Mouse (Mus musculus): Measurements from ENCODE around the gene Fancc.
"Not testable (repeated sequence)": the region's sequence is repeated elsewhere in the genome, so short reads cannot be mapped to it uniquely, and the experiment has no call there.

Gene Fancc

DNA sequence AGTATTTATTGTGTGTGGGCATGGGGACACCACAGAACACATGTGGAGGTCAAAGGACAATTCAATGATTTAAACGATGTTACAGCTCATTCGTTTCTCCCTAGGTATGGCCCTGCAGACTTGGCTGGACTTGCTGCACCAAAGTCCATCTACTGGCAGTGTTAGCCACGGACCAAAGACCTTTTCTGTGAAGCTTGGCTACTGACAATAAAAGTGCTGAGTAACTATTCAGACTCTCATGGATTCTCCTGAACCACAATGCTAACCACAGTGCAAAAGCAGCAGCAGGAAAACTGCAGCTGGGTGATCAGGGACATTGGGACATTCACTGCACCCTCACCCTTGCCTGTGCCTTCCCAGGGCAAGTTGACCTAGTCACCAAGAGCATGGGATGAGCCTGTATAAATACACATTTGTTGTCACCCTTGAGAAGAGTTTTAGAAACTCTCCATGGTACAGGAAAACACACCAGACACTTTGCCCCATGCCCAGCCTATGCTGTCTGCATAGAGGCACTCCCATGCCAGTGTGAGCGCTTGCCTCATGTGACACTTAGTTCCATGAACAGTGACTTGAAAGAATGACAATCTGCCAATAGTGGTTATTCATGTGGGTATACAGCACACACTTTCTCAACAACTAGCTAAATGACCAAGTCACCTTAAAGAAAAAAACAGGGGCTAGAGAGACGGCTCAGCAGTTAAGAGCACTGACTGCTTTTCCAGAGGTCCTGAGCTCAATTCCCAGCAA is 151.4 kb downstream of the Fancc start:
- DNase-seq = no peak

DNA sequence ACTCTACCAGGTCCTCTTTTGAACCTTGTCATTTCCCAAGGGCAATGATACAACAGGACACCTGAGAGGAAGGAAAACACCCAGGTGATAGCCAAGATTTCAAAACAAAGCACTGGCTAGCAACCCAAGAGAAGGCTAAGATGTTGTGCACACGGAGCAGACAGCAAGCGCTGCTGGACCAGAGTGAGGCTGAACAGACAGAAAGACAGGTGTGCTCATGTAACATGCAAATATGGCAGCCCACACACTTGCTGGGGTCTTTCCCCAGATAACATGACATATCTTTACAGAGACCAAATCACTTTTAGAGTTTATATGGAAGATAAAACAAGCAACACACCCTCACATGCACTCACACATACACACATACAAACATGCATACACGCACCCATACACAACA is 152.6 kb downstream of the Fancc start:
- no peak for DNase-seq

DNA sequence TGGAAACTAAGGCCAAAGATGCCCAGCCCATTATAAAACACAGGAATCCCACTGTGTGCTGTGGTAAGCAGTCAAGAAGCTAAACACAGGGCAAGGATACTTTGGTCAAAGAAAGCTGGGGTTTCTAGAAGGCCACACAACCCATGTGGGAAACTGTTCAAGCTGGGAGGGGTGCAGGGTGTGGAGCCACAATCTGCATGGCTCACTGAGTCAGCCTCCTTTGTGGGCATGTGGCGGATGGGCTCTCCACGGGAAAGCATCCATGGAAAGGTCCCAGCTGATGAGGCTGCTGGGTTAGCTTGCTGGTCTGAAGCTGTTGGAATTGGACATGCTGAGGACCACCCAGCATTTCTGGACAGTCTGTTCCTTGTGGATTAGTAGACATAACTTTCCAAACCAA is 154.3 kb downstream of the Fancc start:
- DNase-seq = no peak

GRCm38 (mm10) chr13:63339946-63340345 is 157.1 kb downstream of the Fancc start:
- DNase-seq = no peak

DNA sequence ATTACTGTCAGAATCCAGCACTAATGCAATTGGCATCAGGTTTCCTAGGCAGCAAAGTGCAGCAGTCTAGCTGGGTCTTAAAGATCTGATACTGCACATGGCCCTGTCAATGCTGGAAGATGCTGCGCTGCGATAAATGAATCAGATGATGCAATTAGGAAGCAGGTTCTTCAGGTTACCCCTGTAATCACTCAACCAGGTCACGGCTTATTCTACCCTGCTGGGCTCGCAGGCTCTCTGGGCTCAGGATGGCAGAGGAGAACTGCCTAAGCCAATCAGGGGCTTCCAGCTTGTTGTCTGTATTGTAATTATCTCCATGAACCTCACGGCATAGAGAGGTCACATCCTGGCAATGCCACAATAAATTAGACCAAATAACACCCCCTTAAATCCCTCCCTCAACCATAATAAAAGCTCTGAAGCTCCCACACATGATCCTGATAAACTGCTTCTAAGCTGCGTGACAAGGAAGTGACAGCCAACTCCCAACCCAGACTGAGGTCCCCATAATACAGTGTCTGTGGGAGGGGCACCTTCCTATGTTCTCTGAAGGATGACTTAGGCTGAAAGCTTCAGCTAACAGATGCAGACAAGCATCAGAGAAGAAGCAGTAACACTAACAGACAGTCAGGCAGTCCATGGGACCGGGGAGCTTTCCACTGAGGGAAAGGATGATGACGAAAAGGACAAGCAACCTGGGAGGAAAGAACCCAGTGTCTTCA is 159.7 kb downstream of the Fancc start:
- no peak for DNase-seq

GRCm38 (mm10) chr13:63336335-63336734 is 160.7 kb downstream of the Fancc start:
- no peak for DNase-seq

- DNase-seq = no peak
Measured at GRCm38 (mm10) chr13:63335421-63336134, 161.5 kb downstream of the Fancc start.

- DNase-seq = peak in 1 of 2 experiments; percentile 43
Measured at GRCm38 (mm10) chr13:63332576-63333300, 164.3 kb downstream of the Fancc start.

DNA sequence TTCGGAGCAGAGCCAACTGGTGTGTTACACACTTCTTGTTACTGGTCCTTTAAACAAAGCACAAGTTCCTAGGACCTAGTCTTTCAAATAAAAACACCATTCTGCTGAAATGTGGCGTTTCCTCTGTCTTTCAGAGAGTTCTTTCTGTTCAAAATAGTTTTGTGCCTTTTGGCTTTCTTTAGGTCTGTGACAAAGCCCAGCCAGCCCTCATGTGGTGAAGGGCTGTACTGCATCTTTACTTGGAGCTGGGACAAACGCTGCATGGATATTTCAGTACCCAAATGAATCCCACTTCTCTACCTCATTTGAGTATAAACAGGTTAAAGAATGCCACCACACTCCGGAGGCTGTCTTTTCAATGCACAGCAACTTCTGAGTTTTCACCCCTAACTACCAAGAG is 165.7 kb downstream of the Fancc start:
- peak in 1 of 2 experiments; percentile 45 for DNase-seq

GRCm38 (mm10) chr13:63330236-63330860 is 166.7 kb downstream of the Fancc start:
- no peak for DNase-seq

DNA sequence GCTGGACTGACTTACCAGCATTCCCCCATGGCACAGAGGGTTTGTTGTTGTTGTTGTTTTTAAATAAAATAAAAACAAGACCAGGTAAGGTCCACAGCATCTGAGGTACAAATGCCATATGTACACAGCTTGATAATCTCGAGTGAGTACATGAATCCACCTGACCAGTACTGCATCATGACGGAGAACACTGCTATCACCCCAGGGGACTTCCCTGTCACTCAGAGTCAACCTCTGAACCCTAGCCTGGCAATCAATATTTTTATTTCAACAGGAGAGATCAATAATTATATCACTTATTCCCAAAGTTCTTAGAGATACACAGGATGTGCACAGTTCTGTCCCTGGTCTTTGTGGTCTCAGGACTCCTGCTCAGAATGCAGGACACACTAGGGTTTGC is 171.1 kb downstream of the Fancc start:
- no peak for DNase-seq

DNA sequence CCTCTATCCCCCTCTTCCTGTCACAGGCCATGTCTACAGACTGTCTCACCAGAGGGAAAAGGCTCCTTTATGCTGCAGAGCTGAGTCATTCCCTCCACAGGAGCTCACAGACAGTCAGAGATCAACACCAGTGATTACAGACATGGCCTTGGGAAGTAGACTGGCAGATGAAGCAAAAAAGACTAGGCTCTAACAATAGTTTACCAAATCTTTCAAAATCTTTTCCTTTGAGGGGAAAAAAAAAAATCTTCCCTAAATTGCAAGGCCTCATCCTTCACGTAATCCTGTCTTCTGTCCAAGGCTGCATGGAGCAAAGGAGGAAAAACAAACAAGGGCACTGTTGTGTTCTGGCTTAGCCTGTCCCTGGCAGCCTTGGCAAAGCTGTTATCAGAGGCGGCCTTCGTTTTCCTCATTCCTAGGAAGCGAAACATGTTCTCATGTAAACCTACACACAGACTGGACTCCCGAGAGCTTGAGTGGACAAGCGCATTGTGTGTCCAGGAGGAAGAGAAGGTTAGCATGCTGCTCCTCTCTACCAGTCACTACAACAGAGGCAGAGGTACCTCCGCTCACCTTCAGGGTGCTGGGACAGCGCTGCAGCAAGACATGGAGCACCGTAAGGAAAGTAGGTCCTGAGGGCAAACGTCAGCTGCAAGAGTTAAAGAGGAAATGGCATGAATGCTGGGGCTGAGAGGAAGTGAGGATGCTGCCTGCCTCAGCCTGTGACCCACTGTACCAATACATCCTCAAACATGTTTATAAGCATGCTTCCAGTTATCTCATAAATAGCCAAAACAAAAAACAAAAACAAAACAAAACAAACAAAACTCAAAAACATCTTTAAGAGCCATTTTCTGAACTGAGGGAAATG is 171.9 kb downstream of the Fancc start:
- no peak for DNase-seq

- no peak for DNase-seq
Measured at GRCm38 (mm10) chr13:63324311-63324710, 172.8 kb downstream of the Fancc start.

DNA sequence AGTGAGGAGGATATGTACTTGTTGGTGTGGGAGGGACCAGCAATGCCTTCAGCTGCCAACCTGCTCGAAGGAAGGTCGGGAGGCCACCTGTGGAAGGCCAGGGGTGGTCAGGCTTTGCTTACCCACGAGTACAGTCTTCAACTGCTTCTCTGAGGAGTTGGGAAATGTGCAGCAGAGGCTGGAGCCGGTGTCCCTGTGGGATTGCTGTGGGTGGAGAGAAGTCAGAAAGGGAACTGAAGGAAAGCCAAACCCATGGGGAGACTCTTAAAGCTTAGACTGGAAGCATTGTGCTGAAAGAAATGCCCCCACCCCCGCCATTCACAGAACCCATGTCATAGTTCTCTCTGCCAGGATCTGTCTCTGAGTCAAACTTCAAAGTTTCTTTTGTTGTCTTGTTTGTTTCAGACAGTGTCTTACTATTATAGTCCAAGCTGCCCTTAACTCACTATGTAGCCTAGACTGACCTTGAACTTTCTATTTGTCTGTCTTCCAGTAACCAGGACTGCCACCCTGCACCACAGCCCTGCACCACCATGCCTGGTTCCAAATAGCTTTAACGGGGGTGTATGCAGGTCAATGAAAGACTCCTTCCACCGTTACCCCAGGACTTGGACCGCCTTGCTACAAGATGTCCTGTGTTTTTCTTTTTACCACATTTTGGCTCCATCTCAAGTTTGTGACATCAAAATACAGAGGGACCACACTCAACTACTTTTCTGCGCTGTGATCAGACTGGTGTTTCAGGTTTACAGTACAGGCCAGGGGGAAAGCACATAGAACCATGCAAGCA is 173.6 kb downstream of the Fancc start:
- DNase-seq = no peak

DNA sequence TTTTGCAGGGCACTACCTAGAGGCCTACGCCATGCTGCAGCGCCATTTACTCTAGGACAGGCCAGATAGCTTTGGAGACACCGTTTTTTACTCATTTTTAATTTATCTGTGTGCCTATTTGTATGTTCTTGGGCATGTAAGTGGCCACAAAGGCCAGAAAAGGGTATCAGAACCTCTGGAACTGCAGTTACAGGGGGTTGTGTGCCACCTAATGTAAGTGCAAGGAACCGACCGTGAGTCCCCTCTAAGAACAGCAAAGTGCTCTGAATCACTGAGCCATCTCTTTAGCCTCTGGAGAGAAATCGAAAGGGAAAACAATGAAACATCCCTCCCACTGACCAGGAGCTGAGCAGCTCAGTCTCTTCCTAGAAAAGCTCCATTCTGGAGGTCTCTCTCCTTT is 174.3 kb downstream of the Fancc start:
- DNase-seq = no peak

DNA sequence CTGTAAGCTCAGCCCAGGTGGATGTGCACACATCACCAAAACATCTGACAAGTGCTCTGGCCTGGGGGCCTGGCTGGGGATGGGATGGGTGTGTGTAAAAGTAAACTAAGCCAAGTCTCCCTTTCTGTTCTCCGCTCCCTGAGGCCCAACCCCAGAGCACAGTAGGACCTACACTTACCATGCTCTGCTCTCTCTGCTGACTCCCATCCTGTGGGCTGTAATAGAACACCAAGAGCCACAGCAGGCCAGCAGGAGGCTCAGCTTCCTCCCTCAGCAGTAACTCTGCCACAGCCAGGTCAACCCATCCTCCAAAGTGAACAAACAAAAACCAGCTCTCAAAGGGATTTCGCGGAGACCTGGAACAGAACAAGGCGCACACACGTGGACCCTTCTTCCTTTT is 175.4 kb downstream of the Fancc start:
- DNase-seq = no peak

DNA sequence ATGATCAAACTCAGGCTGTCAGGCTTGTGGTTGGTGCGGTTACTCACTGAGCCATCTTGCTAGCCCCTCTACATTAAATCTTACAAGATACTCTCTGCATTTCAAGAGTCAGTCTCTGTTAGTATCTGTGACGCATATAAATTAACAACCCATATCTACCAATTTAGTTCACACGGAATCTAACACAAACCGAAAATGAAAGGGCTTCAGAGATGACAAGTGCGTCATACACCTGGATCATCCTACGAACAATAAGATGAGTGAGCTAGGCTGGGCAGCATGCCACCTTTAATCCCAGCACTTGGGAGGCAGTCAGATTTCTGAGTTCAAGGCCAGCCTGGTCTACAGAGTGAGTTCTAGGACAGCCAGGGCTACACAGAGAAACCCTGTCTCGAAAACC is 177.3 kb downstream of the Fancc start:
- DNase-seq = no peak

- DNase-seq = no peak
Measured at GRCm38 (mm10) chr13:63317681-63318104, 179.4 kb downstream of the Fancc start.

GRCm38 (mm10) chr13:63316407-63316806 is 180.7 kb downstream of the Fancc start:
- no peak for DNase-seq

GRCm38 (mm10) chr13:63315777-63316176 is 181.3 kb downstream of the Fancc start:
- no peak for DNase-seq

DNA sequence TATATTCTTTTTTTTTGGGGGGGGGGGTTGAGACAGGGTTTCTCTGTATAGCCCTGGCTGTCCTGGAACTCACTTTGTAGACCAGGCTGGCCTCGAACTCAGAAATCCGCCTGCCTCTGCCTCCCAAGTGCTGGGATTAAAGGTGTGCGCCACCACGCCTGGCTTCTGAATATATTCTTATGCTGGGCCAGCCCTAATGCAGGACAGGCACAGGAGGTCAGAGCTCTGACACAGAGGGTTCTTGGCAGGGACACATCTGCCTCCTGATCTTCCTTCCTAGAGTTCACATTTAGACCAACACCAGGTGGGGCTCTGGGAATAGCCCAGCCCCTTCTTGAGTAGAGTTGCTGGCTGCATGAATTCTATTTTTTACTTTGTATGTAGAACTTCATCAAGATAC is 182.0 kb downstream of the Fancc start:
- not testable (repeated sequence) for DNase-seq

Data from spleen, adult 18-20 months (tissue).